Mouse (Mus musculus): ENCODE results near the gene Arl8a.

DNA sequence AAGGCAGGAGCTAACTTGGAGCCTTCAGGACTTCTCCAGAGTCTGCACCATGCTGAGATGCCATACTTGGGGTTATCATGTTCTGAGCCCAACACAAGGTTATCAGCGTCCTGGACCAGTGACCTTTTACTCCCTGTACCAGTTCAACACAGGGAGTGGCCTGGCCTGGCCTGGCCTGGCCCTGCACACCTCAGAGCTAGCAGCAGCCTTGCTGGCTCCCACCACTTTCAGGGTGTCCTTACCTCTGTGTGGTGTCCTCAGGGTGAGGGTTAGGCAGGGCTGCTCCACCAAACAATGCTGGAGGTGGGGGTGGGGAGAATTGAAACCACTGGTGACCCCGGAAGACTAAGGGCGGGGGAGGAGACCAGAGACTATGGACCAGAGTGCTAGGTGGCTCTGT is 36.4 kb downstream of the Arl8a start:
- TF ChIP-seq CTCF (IDR thresholded peaks at IDR 0.05; ENCODE audit: insufficient read depth, low read length), result no peak
- TF ChIP-seq POLR2A (IDR thresholded peaks at IDR 0.05; ENCODE audit: borderline replicate concordance, extremely low read depth, low read depth, low read length), result no peak

Data from lung, adult 2 months (tissue).